Mouse (Mus musculus) duodenum, adult 2 months (tissue): ENCODE data around the gene Edn3. TPM values are rescaled to one million over a fixed set of nuclear protein-coding genes. Genes with fewer than 3 reads are reported as not detected.

ENCODE experiments used
- polyA plus RNA-seq: library from polyadenylated mRNA; depleted of rRNA; stranded (reverse); fragments of >200 nt; gene quantifications from 2 replicates; pipeline ENCODE4 v1.2.3, GENCODE M21; 2012; ENCODE audit warnings: low replicate concordance; rRNA removed

Edn3 gene
- polyA plus RNA-seq: 4.2 and 6.0 TPM in 2 replicates

DNA sequence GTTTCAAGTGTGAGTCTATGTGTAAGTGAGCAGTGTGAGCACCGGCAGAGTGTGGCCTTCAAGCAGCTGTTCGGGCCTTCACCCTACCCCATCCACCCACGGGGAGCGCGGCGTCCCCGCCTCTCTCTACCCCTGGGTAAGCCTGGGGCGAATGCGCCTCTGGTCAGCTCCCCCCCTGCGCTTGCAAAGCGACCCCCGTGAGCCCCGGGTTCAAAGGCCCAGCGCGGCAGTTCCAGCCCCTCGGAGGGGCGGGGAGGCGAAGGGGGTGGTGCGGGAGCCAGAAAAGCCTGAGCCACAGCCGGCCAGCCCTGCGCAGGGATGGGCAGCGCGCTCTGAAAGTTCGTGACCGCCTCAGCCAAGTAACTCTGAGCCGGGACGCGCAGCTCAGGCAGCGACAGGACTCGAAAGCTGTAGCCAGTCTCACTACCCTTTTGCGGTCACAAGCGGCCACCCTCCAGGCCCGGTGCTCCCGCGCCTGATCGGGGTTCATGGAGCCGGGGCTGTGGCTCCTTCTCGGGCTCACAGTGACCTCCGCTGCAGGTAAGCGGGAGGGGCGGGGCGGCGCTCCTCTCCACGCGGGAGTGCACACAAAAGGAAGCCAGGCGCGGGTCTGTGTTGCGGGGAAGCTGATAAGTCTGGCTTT is at the start of gene Edn3:
Edn3 (plus strand) TSS at position 141 of the 643 bp plus-strand sequence.

Other genes starting within 250 kb of the Edn3 start
- gene Zfp831, start 117.1 kb upstream of the Edn3 start, polyA plus RNA-seq: 0.06 and 0.20 TPM in 2 replicates
- not detected in 2 replicates for gene Gm14444, start 249.6 kb downstream of the Edn3 start, polyA plus RNA-seq